Mouse (Mus musculus) liver, postnatal 0 days (tissue): ENCODE measurements at regions not wholly inside any gene's neighbourhood (a gene's known extent, or its start where the extent isn't known, plus 50 kb on each side); places are given as distances from the start of the nearest gene placed in this dataset.

Experiments used
- CTCF ChIP-seq: sonication (generic); IDR thresholded peaks from 2 replicates; pipeline ENCODE4 v1.5.1; 2016; ENCODE audit warnings: antibody characterized with exemption, low read depth
- EP300 ChIP-seq: IDR thresholded peaks from 2 replicates; pipeline ENCODE4 v1.6.1; 2016; ENCODE audit warnings: antibody characterized with exemption, low read depth, mild to moderate bottlenecking

GRCm38 (mm10) chr2:169474418-169475112, 113.0 kb downstream of the Gm11011 start:
- TF ChIP-seq EP300 (no peak), CTCF (no peak)
